Mouse (Mus musculus): Measurements from ENCODE around the gene Tppp3.

Gene Tppp3

GRCm38 (mm10) chr8:105468002-105468720 lies 3.2 kb downstream of the Tppp3 start:
- no peak for DNase-seq (ENCODE audit: low read depth, low spot score)

- no peak for DNase-seq (ENCODE audit: low read depth, low spot score)
Measured at GRCm38 (mm10) chr8:105467396-105467985, 3.8 kb downstream of the Tppp3 start.

- no peak for DNase-seq (ENCODE audit: low read depth, low spot score)
Measured at GRCm38 (mm10) chr8:105466700-105467291, 4.5 kb downstream of the Tppp3 start.

DNA sequence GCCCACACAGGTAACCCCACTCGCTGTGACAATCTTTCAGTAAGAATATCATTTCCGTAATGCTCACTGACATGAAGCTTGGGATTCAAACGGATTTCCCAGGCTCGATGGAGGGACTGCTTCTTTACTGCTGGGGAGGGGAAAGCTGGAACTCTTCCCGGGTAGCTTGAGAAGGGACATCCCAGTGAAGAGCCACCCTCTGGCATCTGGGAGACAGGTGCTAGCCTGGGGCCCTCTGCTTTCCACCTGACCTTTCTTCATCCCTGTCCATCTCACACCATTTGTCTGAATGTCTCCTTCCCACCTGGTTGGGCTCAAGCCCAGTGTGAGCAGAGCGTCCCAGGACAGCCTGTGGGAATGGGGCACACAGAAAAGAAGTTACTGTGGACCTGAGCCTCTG lies 5.1 kb downstream of the Tppp3 start:
- DNase-seq (ENCODE audit: low read depth, low spot score): no peak

DNA sequence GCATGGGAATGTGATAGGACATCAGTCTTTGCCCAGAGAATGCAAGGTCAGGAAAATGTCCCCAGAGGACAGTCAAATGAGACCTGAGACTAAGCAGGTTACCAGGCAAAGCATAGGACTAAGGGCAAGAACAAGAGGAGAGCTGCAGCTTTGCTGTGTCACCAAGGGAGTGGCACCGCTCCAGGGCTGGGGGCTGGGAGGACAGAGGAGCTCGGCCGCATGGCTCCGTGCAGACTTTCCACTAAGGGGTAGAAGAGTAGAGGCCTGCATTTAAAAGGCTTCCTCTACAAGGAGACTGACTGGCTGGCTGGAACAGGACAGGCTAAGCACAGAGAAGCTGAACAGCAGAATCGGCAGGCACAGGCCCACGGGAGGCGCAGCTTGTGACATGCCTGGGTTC lies 6.7 kb downstream of the Tppp3 start:
- no peak for DNase-seq (ENCODE audit: low read depth, low spot score)

DNA sequence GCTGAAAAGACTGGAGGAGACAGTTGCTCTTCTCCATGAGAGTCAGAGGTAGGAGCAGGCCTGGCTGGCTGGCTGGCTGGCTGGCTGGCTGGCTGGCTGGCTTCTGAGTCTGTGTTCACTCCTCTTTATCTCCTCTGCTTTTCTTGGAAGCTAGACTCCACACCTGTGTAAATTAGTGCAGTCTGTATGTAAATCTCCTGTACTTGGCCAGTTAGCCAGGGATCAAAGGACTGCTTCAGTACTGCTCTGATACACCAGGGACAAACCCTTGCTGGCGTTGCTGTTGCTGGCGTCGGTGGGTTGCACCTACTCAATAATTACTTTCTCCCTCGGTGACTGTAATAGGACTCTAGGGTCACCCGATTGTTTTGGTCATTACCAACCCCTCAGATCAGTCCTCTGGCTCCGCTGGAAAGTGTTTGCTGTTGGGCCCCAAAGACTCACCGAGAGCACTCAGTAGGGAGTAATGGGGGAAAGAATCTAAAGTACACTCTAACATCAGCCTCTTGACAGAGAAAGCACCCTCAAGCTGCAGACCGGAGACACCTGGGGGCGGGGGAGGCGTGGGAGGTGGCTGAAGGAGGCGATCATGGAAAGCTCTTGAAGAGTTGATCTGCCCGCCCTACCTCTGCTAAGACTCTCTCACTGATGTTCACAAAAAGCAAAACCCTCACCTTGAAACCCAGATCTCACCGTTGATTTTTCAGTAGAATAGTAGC lies 10.1 kb downstream of the Tppp3 start:
- no peak for DNase-seq (ENCODE audit: low read depth, low spot score)

- DNase-seq (ENCODE audit: low read depth, low spot score): no peak
Measured at GRCm38 (mm10) chr8:105455218-105455617, 16.1 kb downstream of the Tppp3 start.

GRCm38 (mm10) chr8:105454088-105454487 lies 17.2 kb downstream of the Tppp3 start:
- no peak for DNase-seq (ENCODE audit: low read depth, low spot score)

DNA sequence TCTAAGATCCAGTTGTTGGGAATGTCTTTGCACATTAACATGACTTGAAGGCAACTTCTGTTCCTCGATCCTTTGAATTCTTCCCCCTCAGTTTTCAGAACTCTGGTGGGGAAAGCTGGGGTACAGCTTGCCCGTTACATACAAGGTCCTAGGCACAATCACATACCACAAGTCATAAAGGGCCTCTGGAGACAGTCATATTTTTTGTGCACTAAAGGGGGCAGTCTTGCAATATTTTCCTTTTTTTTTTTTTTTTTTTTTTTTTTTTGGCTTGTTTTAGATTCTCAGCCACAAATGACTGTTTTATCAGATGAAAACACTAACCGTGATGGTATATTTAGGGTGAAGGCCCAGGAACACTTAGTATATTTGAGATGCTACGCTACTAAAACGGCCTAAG lies 18.0 kb downstream of the Tppp3 start:
- DNase-seq (ENCODE audit: low read depth, low spot score): no peak

GRCm38 (mm10) chr8:105451903-105452603 lies 19.3 kb downstream of the Tppp3 start:
- DNase-seq (ENCODE audit: low read depth, low spot score): no peak

- DNase-seq (ENCODE audit: low read depth, low spot score): no peak
Measured at GRCm38 (mm10) chr8:105450977-105451376, 20.3 kb downstream of the Tppp3 start.

DNA sequence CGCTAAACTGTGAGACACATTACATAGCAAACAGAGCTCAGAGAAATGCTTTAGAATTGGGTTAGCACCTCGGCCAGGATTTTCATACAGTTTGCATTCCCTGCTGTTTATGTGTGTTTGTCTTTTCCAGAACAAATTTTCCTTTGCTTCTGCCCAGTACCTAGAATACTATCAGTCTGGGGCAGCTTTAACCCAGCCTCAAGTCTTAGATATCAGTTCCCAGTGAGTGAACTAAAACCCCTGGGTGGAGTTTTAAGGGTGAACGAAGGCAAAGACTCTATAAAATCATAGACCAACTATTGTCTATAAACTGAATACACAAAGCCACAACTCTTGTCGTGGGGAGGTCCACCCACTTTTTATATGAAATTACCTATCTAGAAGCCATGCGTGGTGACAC lies 22.7 kb downstream of the Tppp3 start:
- DNase-seq (ENCODE audit: low read depth, low spot score): no peak

GRCm38 (mm10) chr8:105448188-105448587 lies 23.1 kb downstream of the Tppp3 start:
- DNase-seq (ENCODE audit: low read depth, low spot score): no peak

DNA sequence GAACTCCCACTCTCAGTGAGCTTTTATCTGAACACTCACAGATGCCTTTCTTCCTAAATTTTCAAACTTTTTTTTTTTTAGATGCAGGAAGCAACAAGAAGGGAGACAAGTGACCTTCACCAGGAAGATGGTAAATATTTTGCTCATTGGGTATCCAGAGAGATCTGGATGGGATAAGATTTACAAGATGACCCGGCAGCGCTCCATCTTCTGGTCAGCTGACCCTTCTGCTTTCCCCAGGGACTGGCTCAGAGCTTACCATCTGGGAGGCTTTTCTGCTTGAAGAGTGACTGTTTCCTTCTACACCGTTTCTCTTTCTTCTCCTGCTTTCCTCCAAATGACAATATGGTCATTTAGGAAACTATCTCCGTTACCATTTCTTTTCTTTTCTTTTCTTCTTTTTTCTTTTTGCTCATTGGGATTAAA lies 25.2 kb downstream of the Tppp3 start:
- no peak for DNase-seq (ENCODE audit: low read depth, low spot score)

DNA sequence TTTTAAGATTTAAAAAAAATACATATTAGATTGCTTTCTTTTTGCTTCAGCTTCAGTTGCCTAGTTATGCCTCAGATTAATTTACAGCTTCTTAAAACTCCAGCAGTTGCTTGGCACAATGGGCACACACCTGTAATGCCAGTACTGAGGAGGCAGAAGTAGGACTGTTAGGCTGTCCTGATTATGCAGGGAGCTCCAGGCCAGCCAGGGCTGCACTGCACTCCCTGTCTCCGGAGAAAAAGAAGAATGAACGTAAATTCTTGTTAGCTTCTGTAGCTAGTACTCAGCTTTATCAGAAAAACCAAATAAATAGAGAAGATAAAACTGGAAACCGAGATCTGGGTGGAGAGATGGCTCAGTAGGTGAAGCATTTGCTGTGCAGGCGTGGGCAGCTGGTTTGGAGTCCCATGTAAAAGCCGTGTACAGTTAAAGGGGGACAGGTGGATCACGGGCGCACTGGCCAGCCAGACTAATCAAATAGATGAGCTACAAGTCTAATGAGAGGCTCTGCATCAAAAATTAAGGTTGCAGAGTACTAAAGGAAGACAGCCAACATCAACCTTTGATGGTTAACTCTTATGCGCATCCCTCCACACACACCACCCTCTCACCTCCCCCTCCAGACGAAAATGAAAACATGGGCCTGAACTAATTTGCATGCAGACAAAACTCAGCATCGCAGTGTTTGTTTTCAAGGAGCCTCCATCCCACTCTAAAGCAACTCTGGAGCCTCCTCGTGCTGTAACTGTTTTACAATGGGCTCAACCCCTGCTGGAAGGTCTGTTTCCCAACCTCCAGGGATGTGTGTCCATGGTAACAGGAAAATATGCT lies 25.8 kb downstream of the Tppp3 start:
- no peak for DNase-seq (ENCODE audit: low read depth, low spot score)

GRCm38 (mm10) chr8:105442661-105443060 lies 28.7 kb downstream of the Tppp3 start:
- no peak for DNase-seq (ENCODE audit: low read depth, low spot score)

- DNase-seq (ENCODE audit: low read depth, low spot score): no peak
Measured at GRCm38 (mm10) chr8:105441433-105441832, 29.9 kb downstream of the Tppp3 start.

- peak; percentile 21 for DNase-seq (ENCODE audit: low read depth, low spot score)
Measured at GRCm38 (mm10) chr8:105438865-105439264, 32.5 kb downstream of the Tppp3 start.

- no peak for DNase-seq (ENCODE audit: low read depth, low spot score)
Measured at GRCm38 (mm10) chr8:105437078-105437748, 34.1 kb downstream of the Tppp3 start.

- DNase-seq (ENCODE audit: low read depth, low spot score): no peak
Measured at GRCm38 (mm10) chr8:105436218-105436617, 35.1 kb downstream of the Tppp3 start.
